Mouse (Mus musculus): Measurements from ENCODE around the gene Slc9a6.

Slc9a6 gene

GRCm38 (mm10) chrX:56665226-56665973 lies 55.8 kb downstream of the Slc9a6 start:
- DNase-seq (ENCODE audit: low spot score in 2 of 2) = no peak

- peak in 1 of 2 experiments; percentile 9 for DNase-seq (ENCODE audit: low spot score in 2 of 2)
Observed at GRCm38 (mm10) chrX:56667296-56667695, 57.7 kb downstream of the Slc9a6 start.

GRCm38 (mm10) chrX:56668051-56668450 lies 58.5 kb downstream of the Slc9a6 start:
- DNase-seq (ENCODE audit: low spot score in 2 of 2) = no peak

GRCm38 (mm10) chrX:56668501-56668900 lies 58.9 kb downstream of the Slc9a6 start:
- no peak for DNase-seq (ENCODE audit: low spot score in 2 of 2)

GRCm38 (mm10) chrX:56675556-56675955 lies 66.0 kb downstream of the Slc9a6 start:
- no peak for DNase-seq (ENCODE audit: low spot score in 2 of 2)

- DNase-seq (ENCODE audit: low spot score in 2 of 2) = peak in 1 of 2 experiments; percentile 13
Observed at GRCm38 (mm10) chrX:56677736-56678135, 68.2 kb downstream of the Slc9a6 start.

- DNase-seq (ENCODE audit: low spot score in 2 of 2) = no peak
Observed at GRCm38 (mm10) chrX:56679066-56679465, 69.5 kb downstream of the Slc9a6 start.

GRCm38 (mm10) chrX:56682156-56682720 lies 72.7 kb downstream of the Slc9a6 start:
- no peak for DNase-seq (ENCODE audit: low spot score in 2 of 2)

- DNase-seq (ENCODE audit: low spot score in 2 of 2) = no peak
Observed at GRCm38 (mm10) chrX:56683521-56683920, 74.0 kb downstream of the Slc9a6 start.

GRCm38 (mm10) chrX:56692554-56692953 lies 83.0 kb downstream of the Slc9a6 start:
- DNase-seq (ENCODE audit: low spot score in 2 of 2) = no peak

- no peak for DNase-seq (ENCODE audit: low spot score in 2 of 2)
Observed at GRCm38 (mm10) chrX:56694539-56694938, 85.0 kb downstream of the Slc9a6 start.

- DNase-seq (ENCODE audit: low spot score in 2 of 2) = no peak
Observed at GRCm38 (mm10) chrX:56697199-56697780, 87.7 kb downstream of the Slc9a6 start.

GRCm38 (mm10) chrX:56697886-56698285 lies 88.3 kb downstream of the Slc9a6 start:
- no peak for DNase-seq (ENCODE audit: low spot score in 2 of 2)

- DNase-seq (ENCODE audit: low spot score in 2 of 2) = no peak
Observed at GRCm38 (mm10) chrX:56701261-56701660, 91.7 kb downstream of the Slc9a6 start.

GRCm38 (mm10) chrX:56703965-56704562 lies 94.5 kb downstream of the Slc9a6 start:
- DNase-seq (ENCODE audit: low spot score in 2 of 2) = no peak

GRCm38 (mm10) chrX:56708592-56709370 lies 99.2 kb downstream of the Slc9a6 start:
- DNase-seq (ENCODE audit: low spot score in 2 of 2) = no peak

GRCm38 (mm10) chrX:56710522-56710921 lies 101.0 kb downstream of the Slc9a6 start:
- no peak for DNase-seq (ENCODE audit: low spot score in 2 of 2)

- no peak for DNase-seq (ENCODE audit: low spot score in 2 of 2)
Observed at GRCm38 (mm10) chrX:56712666-56713065, 103.1 kb downstream of the Slc9a6 start.
